In the genomic region with DNA sequence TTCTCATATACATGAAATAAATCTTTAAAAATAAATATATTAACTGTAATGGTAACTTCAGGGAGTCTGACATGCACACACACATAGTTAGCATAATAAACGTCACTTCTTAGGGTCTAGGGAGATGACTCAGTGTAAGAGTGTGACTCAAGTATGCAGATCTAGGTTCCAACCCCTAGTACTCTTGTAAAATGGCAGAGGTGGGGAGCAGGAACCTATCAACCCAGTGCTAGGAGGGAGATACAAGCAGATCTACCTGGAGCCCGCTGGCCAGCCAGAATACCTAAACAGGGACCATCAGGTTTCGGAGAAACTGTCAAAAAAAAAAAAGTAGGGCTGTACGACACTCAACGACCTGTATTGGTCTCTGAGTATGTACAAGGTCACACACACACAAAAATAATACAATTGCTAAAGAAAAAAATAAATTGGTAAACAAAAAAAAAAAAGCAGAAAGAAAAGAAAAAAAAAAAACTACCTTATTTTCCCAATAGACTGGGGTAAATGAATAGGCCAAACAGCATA, we compare ENCODE assay signal across 9 mouse cellular contexts. TPM values are rescaled to one million over a fixed set of nuclear protein-coding genes. Genes with fewer than 3 reads are reported as not detected.
DNase-seq lines count a peak whose midpoint lies in the region; ATAC-seq and TF ChIP-seq lines count a peak whose summit lies in the region.
"Had no signal": no experiment of that assay in that cellular context is flagged by ENCODE, and none has a peak within 500 bp of the region (broad histone marks: within the 10 kb centered on the region; RNA-seq: fewer than 3 reads in every experiment).

No protein-coding gene starts in this region.

- H3K4me2 ChIP-seq in limb, embryonic 12.5 days, result peak overlapping the region; percentile 53
- H3K4me2 ChIP-seq in stomach, postnatal 0 days (replicated peaks; ENCODE audit: low read depth), result peak overlapping the region; percentile 47

- H3K4me1 ChIP-seq in testis, adult 2 months (ENCODE audit: control insufficient read depth, insufficient read depth, low read length), result peaks cover 15% of the 10 kb centered on the region
- H3K4me1 ChIP-seq in limb, embryonic 12.5 days (replicated peaks), result peaks cover 24% of the 10 kb centered on the region
- 0 out of 2 replicates have a peak, but pooled peaks cover 3% of the 10 kb centered on the region for H3K4me1 ChIP-seq in stomach, postnatal 0 days (replicated peaks; ENCODE audit: control insufficient read depth, insufficient read depth)

- peak overlapping the region; percentile 96 for H3K4me3 ChIP-seq in testis, adult 2 months (ENCODE audit: control insufficient read depth, low read depth, low read length)
- H3K4me3 ChIP-seq in limb, embryonic 12.5 days (replicated peaks), result peak overlapping the region; percentile 74
- H3K4me3 ChIP-seq in stomach, postnatal 0 days (ENCODE audit: low read depth, low read length), result peak overlapping the region; percentile 67

- peak; percentile 73 for DNase-seq in cerebellum, adult 9-10 months
- DNase-seq in cerebellum, postnatal 4 days (ENCODE audit: low spot score in 2 of 2), result no peak
- DNase-seq in testis, postnatal 14 days (ENCODE audit: low spot score), result no peak
- no peak for DNase-seq in stomach, postnatal 0 days (ENCODE audit: low spot score)
- DNase-seq in left cerebral cortex, postnatal 36 days (ENCODE audit: low spot score in 2 of 2), result no peak
- DNase-seq in frontal cortex, adult 2 months (ENCODE audit: extremely low spot score in 1 of 2, low spot score in 1 of 2), result no peak

- no peak for TF ChIP-seq CTCF in testis, adult 2 months (IDR thresholded peaks at IDR 0.05; ENCODE audit: control insufficient read depth, insufficient read depth, insufficient replicate concordance, low read depth, low read length)
- no peak for TF ChIP-seq CTCF in stomach, postnatal 0 days (IDR thresholded peaks at IDR 0.05; ENCODE audit: low read depth)

- no peak for ATAC-seq in limb, embryonic 12.5 days (ENCODE audit: insufficient number of reproducible peaks, insufficient read depth, low FRiP score, low TSS enrichment, low read depth)
- ATAC-seq in stomach, postnatal 0 days (ENCODE audit: low FRiP score, low TSS enrichment), result no peak

- H3K36me3 ChIP-seq in testis, adult 2 months (ENCODE audit: control insufficient read depth, insufficient read depth, low read length), result no peaks in the 10 kb centered on the region; the same call in 1 of the 2 replicates
- H3K36me3 ChIP-seq in limb, embryonic 12.5 days, result peaks cover 43% of the 10 kb centered on the region
- peaks cover 15% of the 10 kb centered on the region for H3K36me3 ChIP-seq in stomach, postnatal 0 days (ENCODE audit: control insufficient read depth, insufficient read depth, low read length)

- H3K27ac ChIP-seq in testis, adult 2 months (ENCODE audit: control insufficient read depth, insufficient read depth, low read depth, low read length), result peak overlapping the region; percentile 69
- no peak overlapping the region for H3K27ac ChIP-seq in limb, embryonic 12.5 days
- 0 out of 2 replicates have a peak overlapping the region, but pooled peaks have one; percentile 24 for H3K27ac ChIP-seq in stomach, postnatal 0 days (replicated peaks)

- intact Hi-C loops in left cerebral cortex, postnatal 36 days (cut with DNase I), result no loop called here

- no peaks in the 10 kb centered on the region for H3K9me3 ChIP-seq in limb, embryonic 12.5 days
- H3K9me3 ChIP-seq in stomach, postnatal 0 days (ENCODE audit: control insufficient read depth, low read length), result no peaks in the 10 kb centered on the region

- WGBS in limb, embryonic 12.5 days, result 28% methylated on average over 5 of the region's 5 CpGs
- 8% methylated on average over 5 of the region's 5 CpGs for WGBS in stomach, postnatal 0 days

- no peak for TF ChIP-seq POLR2A in testis, adult 2 months (IDR thresholded peaks at IDR 0.05; ENCODE audit: control insufficient read depth, low read depth, low read length)

- H3K27me3 ChIP-seq in testis, adult 2 months (ENCODE audit: control insufficient read depth, insufficient read depth, low read length), result no peaks in the 10 kb centered on the region
- no peaks in the 10 kb centered on the region for H3K27me3 ChIP-seq in limb, embryonic 12.5 days
- no peaks in the 10 kb centered on the region for H3K27me3 ChIP-seq in stomach, postnatal 0 days (ENCODE audit: control insufficient read depth, insufficient read depth, low read length)
- H3K27me3 ChIP-seq: Patski had no signal

- no peak for TF ChIP-seq EP300 in stomach, postnatal 0 days (optimal IDR thresholded peaks at IDR 0.05)

- H3K9ac ChIP-seq in limb, embryonic 12.5 days (replicated peaks), result no peak overlapping the region
- no peak overlapping the region for H3K9ac ChIP-seq in stomach, postnatal 0 days (ENCODE audit: low read length)

RNA-seq across cellular contexts. Expression of gene Ocel1, which starts 0.3 kb away (rescaled TPM):
- polyA plus RNA-seq in testis, adult 2 months (2012; rRNA removed), result 36.5 and 45.0 TPM in 2 replicates
- 4.2 and 4.9 TPM in 2 replicates for polyA plus RNA-seq in limb, embryonic 12.5 days (2016; fragmentation: Nextera tagmentation; extraction: Ambion mirVana)
- polyA plus RNA-seq in stomach, postnatal 0 days (2015; fragmentation: Nextera tagmentation; extraction: Ambion mirVana), result 8.2 and 9.1 TPM in 2 replicates
- 10 to 100 TPM; 15.4 to 18.1 TPM for total RNA-seq in left cerebral cortex, postnatal 36 days (2021)
- 11.4 and 12.9 TPM in 2 replicates for polyA plus RNA-seq in frontal cortex, adult 2 months (2012; rRNA removed)

RNA-seq across cellular contexts. Expression of gene Use1, which starts 4.1 kb away (rescaled TPM):
- polyA plus RNA-seq in testis, adult 2 months (2012; rRNA removed), result 158 and 169 TPM in 2 replicates
- polyA plus RNA-seq in limb, embryonic 12.5 days (2016; fragmentation: Nextera tagmentation; extraction: Ambion mirVana), result 92.7 and 100 TPM in 2 replicates
- polyA plus RNA-seq in stomach, postnatal 0 days (2015; fragmentation: Nextera tagmentation; extraction: Ambion mirVana), result 97.1 and 107 TPM in 2 replicates
- total RNA-seq in left cerebral cortex, postnatal 36 days (2021), result 100 to 1,000 TPM; 104 to 119 TPM
- 174 and 195 TPM in 2 replicates for polyA plus RNA-seq in frontal cortex, adult 2 months (2012; rRNA removed)

RNA-seq across cellular contexts. Expression of gene Nr2f6, which starts 11.0 kb away (rescaled TPM):
- polyA plus RNA-seq in testis, adult 2 months (2012; rRNA removed), result 10.2 and 10.8 TPM in 2 replicates
- polyA plus RNA-seq in limb, embryonic 12.5 days (2016; fragmentation: Nextera tagmentation; extraction: Ambion mirVana), result 65.8 and 72.4 TPM in 2 replicates
- polyA plus RNA-seq in stomach, postnatal 0 days (2015; fragmentation: Nextera tagmentation; extraction: Ambion mirVana), result 47.0 and 56.1 TPM in 2 replicates
- total RNA-seq in left cerebral cortex, postnatal 36 days (2021), result 10 to 100 TPM; 39.3 to 40.6 TPM
- 42.5 and 42.8 TPM in 2 replicates for polyA plus RNA-seq in frontal cortex, adult 2 months (2012; rRNA removed)

RNA-seq across cellular contexts. Expression of gene Ushbp1, which starts 24.8 kb away (rescaled TPM):
- polyA plus RNA-seq in testis, adult 2 months (2012; rRNA removed), result 1.3 and 1.8 TPM in 2 replicates
- polyA plus RNA-seq in limb, embryonic 12.5 days (2016; fragmentation: Nextera tagmentation; extraction: Ambion mirVana), result 7.0 and 7.1 TPM in 2 replicates
- polyA plus RNA-seq in stomach, postnatal 0 days (2015; fragmentation: Nextera tagmentation; extraction: Ambion mirVana), result 4.1 and 4.5 TPM in 2 replicates
- total RNA-seq in left cerebral cortex, postnatal 36 days (2021), result 1 to 10 TPM; 3.4 to 4.9 TPM
- polyA plus RNA-seq in frontal cortex, adult 2 months (2012; rRNA removed), result 8.9 and 11.8 TPM in 2 replicates

RNA-seq across cellular contexts. Expression of gene Babam1, which starts 25.9 kb away (rescaled TPM):
- polyA plus RNA-seq in testis, adult 2 months (2012; rRNA removed), result 70.6 and 76.6 TPM in 2 replicates
- polyA plus RNA-seq in limb, embryonic 12.5 days (2016; fragmentation: Nextera tagmentation; extraction: Ambion mirVana), result 96.9 TPM in 2 replicates
- polyA plus RNA-seq in stomach, postnatal 0 days (2015; fragmentation: Nextera tagmentation; extraction: Ambion mirVana), result 54.7 and 61.7 TPM in 2 replicates
- total RNA-seq in left cerebral cortex, postnatal 36 days (2021), result 100 to 1,000 TPM; 101 to 116 TPM
- polyA plus RNA-seq in frontal cortex, adult 2 months (2012; rRNA removed), result 131 and 140 TPM in 2 replicates
